Mouse (Mus musculus): ENCODE results near the gene Ugt1a10. TPM values are rescaled to one million over a fixed set of nuclear protein-coding genes. Genes with fewer than 3 reads are reported as not detected.
"Not testable (repeated sequence)": the region's sequence is repeated elsewhere in the genome, so short reads cannot be mapped to it uniquely, and the experiment has no call there.

Ugt1a10 gene
- not detected for total RNA-seq (2021)
- long read RNA-seq, experiment 1 = 0 reads
- long read RNA-seq, experiment 2 = 0 reads

DNA sequence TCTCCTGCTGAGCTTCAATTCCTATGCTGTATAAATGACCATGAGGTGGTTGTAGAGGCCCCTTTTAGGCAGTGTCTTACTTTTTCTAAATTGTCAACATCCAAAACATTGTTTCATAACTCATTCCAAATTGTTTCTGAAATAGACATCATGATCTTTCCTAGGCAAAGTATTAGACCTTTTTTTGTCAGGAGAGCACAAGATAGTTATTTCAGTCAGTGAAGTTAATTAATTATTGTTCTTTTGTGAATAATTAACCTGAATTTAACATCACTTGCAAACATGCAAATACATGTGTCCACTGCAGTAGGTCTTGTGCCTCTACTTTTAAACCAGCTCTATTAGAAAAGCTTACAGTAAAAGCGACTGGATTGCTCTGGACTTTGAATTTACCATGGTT is at the start of gene Ugt1a10:
TSS of gene Ugt1a10 (plus strand) at position 301 of the 400 bp plus-strand sequence.
- no peak for DNase-seq
- intact Hi-C loops (cut with DNase I) = no loop called here

DNA sequence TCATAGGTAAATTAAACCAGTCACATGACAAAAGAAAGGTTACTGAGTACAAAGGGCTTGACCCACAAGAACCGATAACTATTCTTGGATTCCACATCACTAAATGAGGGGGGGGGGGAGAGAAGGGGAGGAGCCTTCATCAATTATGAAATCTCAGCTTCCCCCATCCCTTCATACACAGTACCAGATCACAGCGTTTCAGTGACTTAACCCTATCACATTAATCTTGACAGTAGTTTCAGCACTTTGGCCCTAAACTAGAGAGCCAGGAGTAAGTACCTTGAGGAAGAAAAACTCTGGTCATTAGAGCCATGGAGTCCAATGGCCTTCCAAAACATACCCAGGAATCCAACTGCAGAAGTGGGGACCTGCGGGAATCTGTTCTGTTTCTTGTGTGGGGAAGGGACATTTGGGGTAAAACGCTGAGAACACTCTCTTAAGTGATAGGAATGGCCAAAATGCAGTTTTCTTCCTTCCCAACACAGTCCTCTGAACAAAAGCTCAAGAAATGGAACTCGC is 47.4 kb upstream of the Ugt1a10 start:
- intact Hi-C loops (cut with DNase I) = no loop called here
- DNase-seq = no peak

DNA sequence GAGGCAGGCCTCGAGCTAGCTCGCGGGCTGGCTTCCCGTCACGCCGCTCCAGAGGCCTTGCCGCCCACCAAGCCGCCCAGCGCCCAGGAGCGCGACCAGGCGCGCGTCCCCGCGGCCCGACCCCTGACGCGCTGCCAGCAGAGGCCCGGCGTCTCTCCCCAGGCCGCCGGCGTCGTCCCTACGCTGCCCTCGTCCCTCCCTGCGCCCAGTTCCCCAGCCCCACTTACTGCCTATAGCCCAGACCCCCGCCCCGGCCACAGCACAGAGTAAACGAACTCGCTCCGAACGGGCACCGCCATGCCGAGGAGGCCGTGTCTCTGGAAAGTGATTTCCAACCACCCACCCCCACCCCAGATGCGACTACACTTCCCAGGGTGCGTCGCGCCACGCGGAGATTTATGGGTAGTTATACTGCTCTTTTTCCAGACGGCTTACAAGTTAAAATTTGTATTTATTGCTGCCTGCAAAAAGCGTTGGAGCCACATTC is 46.9 kb upstream of the Ugt1a10 start, which contains the start of gene Usp40:
TSS of gene Usp40 (minus strand) at position 341 of the 487 bp plus-strand sequence.
- intact Hi-C loops (cut with DNase I) = no loop called here
- peak; percentile 65 to 79 for DNase-seq

DNA sequence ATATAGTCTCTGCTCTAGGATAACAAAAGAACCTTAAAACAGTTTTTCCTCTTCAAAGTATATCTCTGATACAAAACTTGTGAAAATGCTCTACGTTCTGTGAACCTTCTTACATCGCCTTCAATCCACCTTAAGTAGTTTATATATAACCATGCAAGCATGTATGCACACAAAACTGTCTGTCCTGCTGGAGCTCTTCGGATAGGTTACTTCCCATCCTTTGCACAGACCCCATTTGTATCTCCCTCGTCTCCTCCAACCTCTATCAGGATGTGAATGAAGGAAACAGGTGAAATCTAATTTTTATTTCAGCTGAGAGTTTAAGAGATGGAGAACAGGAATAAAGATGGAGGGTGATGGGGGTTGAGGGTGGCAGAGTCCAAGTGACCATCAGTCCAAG is 46.5 kb upstream of the Ugt1a10 start:
- intact Hi-C loops (cut with DNase I) = no loop called here
- DNase-seq = no peak

DNA sequence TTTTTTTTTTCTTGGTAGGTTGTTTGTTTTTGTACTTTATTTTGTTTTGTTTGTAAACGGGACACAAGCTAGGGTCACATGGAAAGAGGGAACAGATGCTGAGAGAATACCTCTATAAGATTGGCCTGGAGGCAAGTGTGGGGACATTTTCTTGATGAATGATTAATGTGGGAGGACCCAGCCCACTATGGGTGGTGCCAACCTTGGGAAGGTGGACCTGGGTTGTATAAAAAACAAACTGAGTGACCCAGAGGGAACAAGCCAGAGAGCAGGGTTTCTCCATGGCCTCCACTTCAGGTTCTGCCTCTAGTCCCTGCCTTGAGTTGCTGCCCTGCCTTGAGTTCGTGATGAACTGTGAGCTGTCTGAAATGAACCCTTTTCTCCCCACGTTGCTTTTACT is 45.7 kb upstream of the Ugt1a10 start:
- no peak for DNase-seq
- intact Hi-C loops (cut with DNase I) = no loop called here

DNA sequence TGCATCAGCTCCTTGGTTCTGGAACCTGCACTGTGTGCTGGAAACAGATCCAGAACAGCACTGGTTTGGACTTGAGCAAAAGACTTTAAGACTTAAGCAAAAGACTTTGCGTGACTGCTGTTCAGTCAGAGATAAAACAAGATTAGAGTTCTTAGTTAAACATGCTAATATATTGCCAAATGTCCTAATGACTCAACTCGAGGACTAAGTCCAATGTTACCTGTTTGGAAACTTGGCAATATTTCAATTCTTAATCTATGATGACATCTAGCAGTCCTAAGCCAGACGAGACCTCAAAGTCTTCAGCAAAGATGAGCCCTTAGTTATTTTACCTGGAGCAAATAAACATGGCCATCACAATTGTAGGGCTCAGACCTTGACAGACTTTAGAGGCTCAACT is 41.5 kb upstream of the Ugt1a10 start:
- intact Hi-C loops (cut with DNase I) = no loop called here
- DNase-seq = no peak

DNA sequence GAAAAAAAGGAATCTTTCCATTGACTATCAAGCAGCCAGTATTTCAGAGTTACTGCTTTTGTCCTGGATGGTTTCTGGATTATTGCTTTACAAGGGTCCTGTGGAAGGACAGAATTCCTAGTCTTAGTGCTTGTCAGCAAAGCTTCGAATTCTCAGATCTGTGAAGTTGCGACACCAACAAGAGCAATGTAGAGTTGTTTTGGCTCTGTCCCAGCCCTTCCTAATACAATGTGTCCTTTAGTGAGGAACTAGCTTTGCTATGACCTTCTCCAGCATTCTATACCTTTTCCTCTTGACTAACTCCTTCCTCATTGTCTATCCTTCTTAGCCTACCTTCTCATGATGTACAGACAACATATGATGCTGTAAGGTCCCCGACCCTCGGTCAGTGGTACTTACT is 41.0 kb upstream of the Ugt1a10 start:
- DNase-seq = no peak
- intact Hi-C loops (cut with DNase I) = no loop called here

DNA sequence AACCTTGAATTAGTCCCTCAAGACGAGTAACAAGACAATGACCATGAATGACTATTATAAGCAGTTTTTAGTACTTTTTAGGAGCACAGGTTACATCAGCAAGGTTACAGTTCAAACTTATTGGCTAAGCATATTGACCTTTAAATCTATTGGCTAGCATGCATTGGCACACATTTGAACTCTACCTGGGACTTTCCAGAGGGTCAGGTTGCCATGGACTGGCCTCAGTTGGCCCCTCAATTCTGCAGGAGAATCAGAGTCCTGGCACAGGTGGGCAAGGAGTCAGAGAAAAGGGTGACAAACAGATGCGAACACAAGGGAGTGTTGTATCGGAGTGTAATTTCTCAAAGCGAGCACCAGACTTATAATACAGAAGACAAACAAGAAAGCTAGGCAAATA is 40.5 kb upstream of the Ugt1a10 start:
- no peak for DNase-seq
- intact Hi-C loops (cut with DNase I) = no loop called here

DNA sequence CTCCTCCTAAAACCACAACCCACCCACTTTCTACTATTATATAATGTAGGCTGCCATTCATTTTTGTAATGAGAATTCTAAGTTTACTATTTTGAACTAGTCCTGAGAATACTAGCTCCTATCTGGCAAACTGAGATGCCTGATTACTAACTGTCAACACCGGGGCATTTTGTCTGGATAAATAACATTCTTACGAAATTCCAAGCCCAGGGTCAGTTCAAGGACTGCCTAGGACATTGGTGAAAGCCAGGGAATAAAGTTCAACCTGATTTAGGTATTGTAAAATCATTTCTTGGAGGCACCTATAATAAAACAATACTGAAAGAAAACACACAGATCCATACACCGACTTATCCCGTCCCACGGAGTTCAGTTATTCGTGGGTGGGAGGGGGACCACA is 39.8 kb upstream of the Ugt1a10 start:
- intact Hi-C loops (cut with DNase I) = no loop called here
- DNase-seq = no peak

DNA sequence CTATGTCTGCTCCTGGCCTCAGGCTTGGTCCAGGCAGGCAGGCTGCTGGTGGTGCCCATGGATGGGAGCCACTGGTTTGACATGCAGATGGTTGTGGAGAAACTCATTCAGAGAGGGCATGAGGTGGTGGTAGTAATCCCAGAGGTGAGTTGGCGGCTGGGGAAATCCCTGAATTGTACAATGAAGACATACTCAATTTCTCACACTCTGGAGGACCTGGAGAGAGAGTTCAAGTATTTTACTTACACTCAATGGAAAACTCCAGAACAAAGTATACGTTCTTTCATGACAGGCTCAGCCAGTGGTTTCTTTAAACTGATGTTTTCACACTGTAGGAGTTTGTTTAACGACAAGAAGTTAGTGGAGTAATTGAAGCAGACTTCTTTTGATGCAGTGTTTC is 29.9 kb upstream of the Ugt1a10 start:
- intact Hi-C loops (cut with DNase I); DNase-seq: not testable (repeated sequence)

DNA sequence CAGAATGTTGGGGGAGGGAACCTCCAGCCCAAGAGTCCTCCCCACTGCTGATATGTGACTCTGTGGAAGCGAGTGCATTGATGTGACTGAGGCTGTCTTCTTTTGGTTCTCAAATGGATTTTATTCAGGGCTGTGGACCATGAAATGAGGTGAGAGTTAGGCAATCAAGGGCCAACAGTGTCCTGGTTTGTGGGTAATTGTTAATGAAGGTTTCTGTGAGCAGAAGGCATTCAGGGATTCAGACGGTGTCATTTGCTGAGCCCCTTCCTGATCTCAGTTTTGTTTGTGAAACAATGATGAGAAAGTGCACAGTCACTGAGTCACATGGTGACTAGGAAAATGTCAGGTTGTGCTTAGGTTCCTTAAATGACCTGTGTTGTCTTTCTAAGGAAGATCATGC is 12.1 kb upstream of the Ugt1a10 start:
- DNase-seq; intact Hi-C loops (cut with DNase I): not testable (repeated sequence)

DNA sequence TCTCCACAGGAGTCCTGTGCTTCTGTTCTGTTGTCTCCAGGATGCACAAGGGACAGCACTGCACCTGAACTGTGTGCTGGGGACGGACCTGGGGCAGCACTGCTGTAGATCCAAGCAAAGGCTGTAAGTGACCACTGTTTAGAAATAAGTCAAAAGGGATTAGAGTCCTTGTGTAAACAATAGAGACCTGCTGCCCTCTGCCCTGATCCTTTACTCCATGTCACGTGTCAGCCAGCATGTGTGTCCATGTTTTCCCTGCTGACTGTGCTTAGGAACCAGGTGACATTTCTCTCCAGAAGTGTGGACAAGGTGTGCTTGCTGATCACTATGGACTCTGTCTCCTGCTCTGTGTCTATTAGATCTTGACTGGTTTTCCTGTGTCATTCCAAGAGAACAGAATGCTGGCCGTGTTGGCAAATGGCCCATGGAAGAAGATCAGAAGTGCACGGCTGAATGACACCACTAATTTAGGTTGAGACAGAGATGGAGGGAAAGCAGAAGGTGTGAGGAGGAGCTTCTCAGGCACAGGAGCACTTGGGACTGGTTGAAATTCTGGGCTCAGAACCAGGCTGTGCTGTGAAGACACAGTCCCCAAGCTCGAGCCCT is 10.3 kb upstream of the Ugt1a10 start:
- intact Hi-C loops (cut with DNase I); DNase-seq: not testable (repeated sequence)

DNA sequence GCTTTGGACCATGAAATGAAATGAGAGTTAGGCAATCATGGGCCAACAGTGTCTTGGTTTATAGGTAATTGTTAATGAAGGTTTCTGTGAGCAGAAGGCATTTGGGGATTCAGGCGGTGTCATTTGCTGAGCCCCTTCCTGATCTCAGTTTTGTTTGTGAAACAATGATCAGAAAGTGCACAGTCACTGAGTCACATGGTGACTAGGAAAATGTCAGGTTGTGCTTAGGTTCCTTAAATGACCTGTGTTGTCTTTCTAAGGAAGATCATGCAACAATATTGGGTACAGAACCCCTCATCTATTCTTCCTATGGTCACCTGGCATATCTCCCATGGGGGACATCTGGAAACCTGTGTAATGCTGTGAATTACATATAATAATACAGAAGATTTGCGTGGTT is 7.8 kb upstream of the Ugt1a10 start:
- DNase-seq; intact Hi-C loops (cut with DNase I): not testable (repeated sequence)

DNA sequence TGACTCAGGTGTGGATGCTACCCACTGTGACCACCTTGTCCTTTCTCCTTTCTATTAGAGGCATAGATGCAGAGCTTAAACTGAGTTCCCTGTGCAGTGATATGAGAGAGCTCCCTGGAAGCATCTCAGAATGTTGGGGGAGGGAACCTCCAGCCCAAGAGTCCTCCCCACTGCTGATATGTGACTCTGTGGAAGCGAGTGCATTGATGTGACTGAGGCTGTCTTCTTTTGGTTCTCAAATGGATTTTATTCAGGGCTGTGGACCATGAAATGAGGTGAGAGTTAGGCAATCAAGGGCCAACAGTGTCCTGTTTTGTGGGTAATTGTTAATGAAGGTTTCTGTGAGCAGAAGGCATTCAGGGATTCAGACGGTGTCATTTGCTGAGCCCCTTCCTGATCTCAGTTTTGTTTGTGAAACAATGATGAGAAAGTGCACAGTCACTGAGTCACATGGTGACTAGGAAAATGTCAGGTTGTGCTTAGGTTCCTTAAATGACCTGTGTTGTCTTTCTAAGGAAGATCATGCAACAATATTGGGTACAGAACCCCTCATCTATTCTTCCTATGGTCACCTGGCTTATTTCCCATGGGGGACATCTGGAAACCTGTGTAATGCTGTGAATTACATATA is 11.4 kb downstream of the Ugt1a10 start:
- intact Hi-C loops (cut with DNase I); DNase-seq: not testable (repeated sequence)

DNA sequence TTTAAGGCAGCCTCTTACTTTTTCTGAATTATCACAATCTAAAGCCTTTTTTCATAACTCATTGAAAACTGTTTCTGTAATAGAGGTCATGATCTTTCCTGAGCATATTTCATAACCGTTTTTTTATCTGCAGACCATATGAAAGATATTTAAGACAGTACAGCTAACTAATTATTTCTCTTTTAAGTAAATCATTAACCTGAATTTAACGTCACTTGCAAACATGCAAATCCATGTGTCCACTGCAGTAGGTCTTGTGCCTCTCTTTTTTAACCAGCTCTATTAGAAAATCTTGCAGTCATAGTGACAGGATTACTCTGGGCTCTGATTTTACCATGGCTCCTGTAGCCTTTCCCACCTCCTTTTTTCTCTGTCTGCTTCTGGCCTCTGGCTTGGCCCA is 15.3 kb downstream of the Ugt1a10 start, which contains the start of gene Ugt1a9:
TSS of gene Ugt1a9 (plus strand) at position 306 of the 400 bp plus-strand sequence.
- no peak for DNase-seq
- intact Hi-C loops (cut with DNase I) = no loop called here

DNA sequence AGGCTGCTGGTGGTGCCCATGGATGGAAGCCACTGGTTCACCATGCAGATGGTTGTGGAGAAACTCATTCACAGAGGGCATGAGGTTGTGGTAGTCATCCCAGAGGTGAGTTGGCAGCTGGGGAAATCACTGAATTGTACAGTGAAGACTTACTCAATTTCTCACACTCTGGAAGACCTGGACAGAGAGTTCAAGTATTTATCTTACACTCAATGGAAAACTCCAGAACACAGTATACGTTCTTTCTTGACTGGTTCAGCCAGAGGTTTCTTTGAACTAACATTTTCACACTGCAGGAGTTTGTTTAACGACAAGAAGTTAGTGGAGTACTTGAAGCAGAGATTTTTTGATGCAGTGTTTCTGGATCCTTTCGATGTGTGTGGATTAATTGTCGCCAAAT is 15.7 kb downstream of the Ugt1a10 start:
- intact Hi-C loops (cut with DNase I) = no loop called here
- DNase-seq = no peak

DNA sequence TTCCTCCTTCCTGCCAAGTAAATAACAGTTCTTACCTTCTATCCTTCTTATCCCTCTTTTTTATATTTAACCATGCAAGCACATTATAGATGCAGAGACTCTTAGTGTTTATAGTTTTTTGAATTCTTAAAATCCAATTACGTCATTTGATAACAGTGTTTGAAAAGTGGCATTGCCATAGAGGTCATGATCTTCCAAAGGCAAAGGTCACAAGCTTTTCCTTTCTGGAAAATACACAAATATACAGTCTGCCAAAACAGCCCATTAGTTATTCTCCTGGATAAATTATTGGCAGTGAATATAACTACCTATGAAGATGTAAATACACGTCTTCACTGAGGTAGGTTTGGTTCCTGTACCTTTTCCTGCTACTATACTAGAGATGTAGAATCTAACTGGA is 19.3 kb downstream of the Ugt1a10 start:
- intact Hi-C loops (cut with DNase I) = no loop called here
- DNase-seq = no peak

DNA sequence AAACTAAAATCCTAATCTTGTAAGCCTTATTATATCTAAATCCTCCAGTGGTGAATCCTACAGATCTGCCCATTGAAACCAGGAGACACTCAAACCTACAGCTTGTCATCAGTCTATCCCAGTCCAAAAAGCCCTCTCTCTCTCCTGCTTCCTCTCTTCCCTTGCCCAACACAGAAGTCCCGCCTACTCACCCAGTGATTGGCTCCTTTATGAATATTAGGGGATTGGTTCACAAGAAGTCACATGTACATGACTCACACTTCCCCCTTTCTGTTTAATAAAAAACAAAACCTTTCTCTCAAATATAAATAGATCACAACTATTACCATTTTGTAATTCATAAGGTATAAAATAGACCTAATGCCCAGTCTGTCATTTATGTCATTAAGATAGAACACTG is 21.9 kb downstream of the Ugt1a10 start:
- DNase-seq = no peak
- intact Hi-C loops (cut with DNase I) = no loop called here

DNA sequence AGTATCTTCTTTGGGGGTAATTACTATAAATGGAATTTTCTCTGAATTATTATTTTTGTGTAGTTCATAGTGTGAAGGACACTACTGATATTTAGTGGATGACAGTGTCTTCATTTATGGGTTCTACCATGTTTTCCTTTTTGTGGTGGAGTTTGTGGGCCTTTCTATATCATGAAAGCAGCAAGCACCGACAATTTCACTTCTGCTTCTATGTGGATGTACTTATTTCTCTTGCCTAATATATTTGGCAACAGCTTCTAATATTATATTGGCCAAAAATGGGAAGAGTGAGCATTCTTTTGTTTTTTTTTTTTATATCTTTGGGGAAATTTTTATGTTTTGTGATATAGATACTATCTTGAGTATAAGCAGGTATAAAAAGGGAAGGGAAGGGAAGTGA is 26.5 kb downstream of the Ugt1a10 start:
- no peak for DNase-seq
- intact Hi-C loops (cut with DNase I) = no loop called here

DNA sequence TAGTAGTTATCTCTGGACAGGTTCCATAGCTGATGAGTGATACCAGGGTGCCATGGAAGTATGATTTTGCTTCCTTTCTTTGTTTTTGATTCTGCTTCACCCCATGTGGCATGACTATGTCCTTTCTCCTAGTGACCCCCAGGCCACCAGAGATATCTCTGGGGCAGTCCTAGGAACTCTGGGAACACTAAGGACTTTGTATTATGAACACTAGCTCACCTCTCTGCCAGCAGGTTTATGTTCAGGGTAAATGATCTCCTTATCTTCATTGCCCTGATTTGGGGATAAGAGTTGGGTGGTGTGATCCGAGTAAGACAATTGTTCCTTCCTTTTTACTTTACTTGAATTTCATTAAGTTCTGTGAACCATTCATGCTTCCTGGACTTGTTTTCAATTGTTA is 30.9 kb downstream of the Ugt1a10 start:
- intact Hi-C loops (cut with DNase I) = no loop called here
- DNase-seq = no peak

DNA sequence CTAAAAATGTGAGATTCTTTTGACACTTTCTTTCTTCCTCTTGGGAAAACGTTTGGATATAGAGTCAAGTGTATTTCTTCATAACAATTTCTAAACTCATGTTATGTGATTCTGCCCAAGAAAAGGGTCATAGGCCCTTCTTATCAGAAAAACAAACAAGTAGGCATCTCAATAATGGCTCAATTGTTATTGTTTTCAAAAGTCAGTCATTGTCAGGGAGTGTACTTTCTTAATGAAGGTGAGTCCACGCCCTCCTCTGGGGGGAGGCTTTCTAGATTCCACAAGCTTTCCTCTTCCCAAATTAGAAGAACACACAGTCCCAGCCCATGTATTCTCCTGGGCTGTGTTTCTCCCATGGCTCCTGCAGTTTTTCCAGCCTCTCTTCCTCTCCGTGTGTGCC is 32.3 kb downstream of the Ugt1a10 start, which contains the start of gene Ugt1a8:
TSS of gene Ugt1a8 (plus strand) at position 301 of the 400 bp plus-strand sequence.
- DNase-seq = no peak
- intact Hi-C loops (cut with DNase I) = no loop called here

DNA sequence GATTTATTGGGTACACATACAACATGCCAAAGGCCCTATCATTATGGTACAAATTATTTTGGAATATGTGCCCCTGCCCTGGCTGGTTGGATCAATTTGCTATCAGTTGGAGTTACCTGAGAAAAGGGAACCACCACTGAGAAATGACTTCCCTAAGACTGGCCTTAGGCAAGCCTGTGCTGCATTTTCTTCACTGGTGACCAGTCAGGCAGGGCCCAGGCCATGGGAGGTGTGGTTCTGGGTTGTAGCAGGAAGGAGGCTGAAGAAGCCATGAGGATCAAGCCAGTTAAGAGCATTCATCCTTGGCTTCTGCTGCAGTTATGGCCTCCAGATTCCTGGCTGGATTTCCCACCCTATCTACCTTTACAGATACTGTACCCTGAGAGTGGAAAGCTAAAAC is 37.2 kb downstream of the Ugt1a10 start:
- DNase-seq = no peak
- intact Hi-C loops (cut with DNase I) = no loop called here
